Mouse (Mus musculus) small intestine, adult 2 months (tissue): ENCODE measurements around the gene Disp1.

Experiments used
- CTCF ChIP-seq: fragments of 200-500 bp; IDR thresholded peaks from 2 replicates; pipeline ENCODE4 v1.5.1; 2012; ENCODE audit warnings: low read depth, mild to moderate bottlenecking, control low read depth, inconsistent platforms, low read length, moderate library complexity, mixed read lengths; ENCODE audit not compliant: insufficient replicate concordance, insufficient read length; ENCODE audit errors: extremely low read depth
- POLR2A ChIP-seq: fragments of 200-500 bp; IDR thresholded peaks from 2 replicates; pipeline ENCODE4 v1.6.1; 2012; ENCODE audit warnings: low read depth, mild to moderate bottlenecking, control low read depth, inconsistent platforms, low read length, moderate library complexity

- TF ChIP-seq CTCF (no peak), POLR2A (no peak)
Measured at GRCm38 (mm10) chr1:183160188-183160587, 61.1 kb downstream of the Disp1 start.
